In the genomic region with DNA sequence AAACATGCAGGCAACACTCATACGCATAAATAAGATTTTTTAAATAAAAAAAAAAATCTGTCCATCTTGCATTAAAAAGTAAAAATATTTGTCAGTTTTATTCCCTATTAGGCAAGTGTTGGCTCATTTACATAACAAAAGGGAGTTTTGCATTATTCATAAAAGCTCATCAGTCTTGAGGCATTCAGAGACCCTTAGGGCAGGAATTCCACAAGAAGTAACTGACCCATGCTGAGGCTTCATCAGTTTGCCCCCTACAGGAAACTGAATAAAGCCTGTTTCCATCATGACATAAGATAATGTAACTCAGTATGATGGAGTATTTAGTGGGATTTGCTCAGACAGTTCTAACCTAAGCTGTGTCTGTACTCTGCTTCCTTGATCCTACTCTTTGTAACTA, we compare ENCODE assay signal across 30 mouse cellular contexts.
DNase-seq lines count a peak whose midpoint lies in the region; ATAC-seq lines count a peak whose summit lies in the region.
"Had no signal": no experiment of that assay in that cellular context is flagged by ENCODE, and none has a peak within 500 bp of the region (broad histone marks: within the 10 kb centered on the region; RNA-seq: fewer than 3 reads in every experiment).

No protein-coding gene starts in this region.

- no peak for DNase-seq in forebrain, embryonic 11.5 days (ENCODE audit: low spot score)
- no peak for DNase-seq in forebrain, embryonic 10.5 days (ENCODE audit: extremely low spot score, low spot score)
- DNase-seq in forebrain, embryonic 14.5 days (ENCODE audit: low spot score): peak; percentile 20
- DNase-seq in midbrain, embryonic 14.5 days: peak; percentile 49
- DNase-seq in mesoderm, embryonic 11.5 days (ENCODE audit: low read depth, low spot score): peak; percentile 6
- DNase-seq in B cell, adult 2 months: no peak
- DNase-seq: adrenal gland, adult 2 months; adrenal gland, postnatal 14 days; cerebellum, adult 11-12 months; cerebellum, adult 8-10 months; cerebellum, postnatal 10 days; cerebellum, postnatal 36 days; embryo, embryonic 11 days; gastrocnemius, adult 2 months; gastrocnemius, postnatal 14 days; heart, adult 11 months; heart, postnatal 10 days; heart, postnatal 36 days had no signal

- no peak overlapping the region for H3K9ac ChIP-seq in forebrain, embryonic 11.5 days (ENCODE audit: low read length)
- H3K9ac ChIP-seq in forebrain, embryonic 14.5 days (ENCODE audit: low read length): no peak overlapping the region
- H3K9ac ChIP-seq in forebrain, embryonic 15.5 days (replicated peaks): no peak overlapping the region
- no peak overlapping the region for H3K9ac ChIP-seq in midbrain, embryonic 14.5 days (replicated peaks; ENCODE audit: low read length)
- H3K9ac ChIP-seq in midbrain, embryonic 13.5 days (replicated peaks): no peak overlapping the region
- H3K9ac ChIP-seq: embryonic facial prominence, embryonic 13.5 days; heart, embryonic 12.5 days; heart, embryonic 15.5 days; hindbrain, embryonic 12.5 days; hindbrain, embryonic 15.5 days had no signal

- H3K36me3 ChIP-seq in forebrain, embryonic 11.5 days (ENCODE audit: control insufficient read depth, insufficient read depth, low read length): no peaks in the 10 kb centered on the region
- no peaks in the 10 kb centered on the region for H3K36me3 ChIP-seq in forebrain, embryonic 10.5 days (replicated peaks)
- no peaks in the 10 kb centered on the region for H3K36me3 ChIP-seq in forebrain, embryonic 14.5 days (ENCODE audit: control insufficient read depth, insufficient read depth, low read length)
- H3K36me3 ChIP-seq in forebrain, embryonic 15.5 days: no peaks in the 10 kb centered on the region
- no peaks in the 10 kb centered on the region for H3K36me3 ChIP-seq in midbrain, embryonic 14.5 days (ENCODE audit: control insufficient read depth, insufficient read depth, low read length)
- no peaks in the 10 kb centered on the region for H3K36me3 ChIP-seq in midbrain, embryonic 13.5 days
- H3K36me3 ChIP-seq: embryonic facial prominence, embryonic 10.5 days; embryonic facial prominence, embryonic 13.5 days; G1E; heart, embryonic 12.5 days; heart, embryonic 15.5 days; hindbrain, embryonic 12.5 days; hindbrain, embryonic 15.5 days had no signal

- WGBS in forebrain, embryonic 11.5 days: 91% methylated on average over 1 of the region's 1 CpGs
- WGBS in forebrain, embryonic 10.5 days: 95% methylated on average over 1 of the region's 1 CpGs
- 89% methylated on average over 1 of the region's 1 CpGs for WGBS in forebrain, embryonic 14.5 days
- 91% methylated on average over 1 of the region's 1 CpGs for WGBS in forebrain, embryonic 15.5 days
- WGBS in midbrain, embryonic 14.5 days: 98% methylated on average over 1 of the region's 1 CpGs
- WGBS in midbrain, embryonic 13.5 days: 96% methylated on average over 1 of the region's 1 CpGs

- H3K27ac ChIP-seq in forebrain, embryonic 11.5 days (ENCODE audit: low read depth, low read length): no peak overlapping the region
- no peak overlapping the region for H3K27ac ChIP-seq in forebrain, embryonic 10.5 days
- no peak overlapping the region for H3K27ac ChIP-seq in forebrain, embryonic 14.5 days (ENCODE audit: low read depth, low read length)
- no peak overlapping the region for H3K27ac ChIP-seq in forebrain, embryonic 15.5 days (replicated peaks)
- H3K27ac ChIP-seq in midbrain, embryonic 14.5 days (replicated peaks; ENCODE audit: low read depth, low read length): no peak overlapping the region
- H3K27ac ChIP-seq in midbrain, embryonic 13.5 days: no peak overlapping the region
- H3K27ac ChIP-seq: embryonic facial prominence, embryonic 10.5 days; embryonic facial prominence, embryonic 13.5 days; gastrocnemius, adult 2 months; heart, embryonic 15.5 days; hindbrain, embryonic 12.5 days; hindbrain, embryonic 15.5 days had no signal

- no peaks in the 10 kb centered on the region for H3K4me1 ChIP-seq in forebrain, embryonic 11.5 days (replicated peaks; ENCODE audit: control insufficient read depth, insufficient read depth, low read length)
- H3K4me1 ChIP-seq in forebrain, embryonic 10.5 days: peaks cover 5% of the 10 kb centered on the region; the same call in 1 of the 2 replicates
- H3K4me1 ChIP-seq in forebrain, embryonic 14.5 days (ENCODE audit: control insufficient read depth, insufficient read depth, low read length): no peaks in the 10 kb centered on the region
- H3K4me1 ChIP-seq in forebrain, embryonic 15.5 days: no peaks in the 10 kb centered on the region
- H3K4me1 ChIP-seq in midbrain, embryonic 14.5 days (ENCODE audit: control insufficient read depth, insufficient read depth, low read length): no peaks in the 10 kb centered on the region
- no peaks in the 10 kb centered on the region for H3K4me1 ChIP-seq in midbrain, embryonic 13.5 days (replicated peaks)
- H3K4me1 ChIP-seq: embryonic facial prominence, embryonic 10.5 days; embryonic facial prominence, embryonic 13.5 days; heart, embryonic 12.5 days; heart, embryonic 15.5 days; hindbrain, embryonic 15.5 days had no signal

- ATAC-seq in forebrain, embryonic 11.5 days (replicated peaks; ENCODE audit: low FRiP score): peak; percentile 64
- ATAC-seq in forebrain, embryonic 14.5 days: no peak
- no peak for ATAC-seq in forebrain, embryonic 15.5 days (replicated peaks)
- 0 out of 2 replicates have a peak, but pooled peaks have one; percentile 37 for ATAC-seq in midbrain, embryonic 14.5 days (ENCODE audit: low FRiP score, low TSS enrichment)
- no peak for ATAC-seq in midbrain, embryonic 13.5 days
- ATAC-seq: intestine, postnatal 0 days had no signal

- H3K4me3 ChIP-seq in forebrain, embryonic 11.5 days (ENCODE audit: low read depth, low read length): no peak overlapping the region
- H3K4me3 ChIP-seq in forebrain, embryonic 10.5 days: no peak overlapping the region
- H3K4me3 ChIP-seq in forebrain, embryonic 14.5 days (ENCODE audit: low read depth, low read length): no peak overlapping the region
- no peak overlapping the region for H3K4me3 ChIP-seq in forebrain, embryonic 15.5 days
- H3K4me3 ChIP-seq in midbrain, embryonic 14.5 days (replicated peaks; ENCODE audit: low read depth, low read length): no peak overlapping the region
- no peak overlapping the region for H3K4me3 ChIP-seq in midbrain, embryonic 13.5 days (replicated peaks)
- H3K4me3 ChIP-seq: embryonic facial prominence, embryonic 10.5 days; embryonic facial prominence, embryonic 13.5 days; erythroblast, embryonic 14.5 days; gastrocnemius, adult 2 months; heart, embryonic 12.5 days; heart, embryonic 15.5 days; hindbrain, embryonic 12.5 days; hindbrain, embryonic 15.5 days had no signal

- no peaks in the 10 kb centered on the region for H3K27me3 ChIP-seq in forebrain, embryonic 11.5 days (ENCODE audit: control insufficient read depth, insufficient read depth, low read length)
- no peaks in the 10 kb centered on the region for H3K27me3 ChIP-seq in forebrain, embryonic 10.5 days (ENCODE audit: poor library complexity, severe bottlenecking)
- H3K27me3 ChIP-seq in forebrain, embryonic 14.5 days (replicated peaks; ENCODE audit: control insufficient read depth, insufficient read depth, low read length): no peaks in the 10 kb centered on the region
- no peaks in the 10 kb centered on the region for H3K27me3 ChIP-seq in forebrain, embryonic 15.5 days
- no peaks in the 10 kb centered on the region for H3K27me3 ChIP-seq in midbrain, embryonic 14.5 days (ENCODE audit: control insufficient read depth, insufficient read depth, low read length)
- no peaks in the 10 kb centered on the region for H3K27me3 ChIP-seq in midbrain, embryonic 13.5 days
- H3K27me3 ChIP-seq: CH12.LX; embryonic facial prominence, embryonic 13.5 days; heart, embryonic 12.5 days; heart, embryonic 15.5 days; hindbrain, embryonic 12.5 days; hindbrain, embryonic 15.5 days had no signal

- no peak overlapping the region for H3K4me2 ChIP-seq in forebrain, embryonic 11.5 days (ENCODE audit: low read depth, low read length, severe bottlenecking)
- H3K4me2 ChIP-seq in forebrain, embryonic 14.5 days (ENCODE audit: low read length): no peak overlapping the region
- no peak overlapping the region for H3K4me2 ChIP-seq in forebrain, embryonic 15.5 days (replicated peaks)
- no peak overlapping the region for H3K4me2 ChIP-seq in midbrain, embryonic 14.5 days (ENCODE audit: low read length)
- H3K4me2 ChIP-seq in midbrain, embryonic 13.5 days (replicated peaks): no peak overlapping the region
- H3K4me2 ChIP-seq: embryonic facial prominence, embryonic 13.5 days; heart, embryonic 12.5 days; heart, embryonic 15.5 days; hindbrain, embryonic 12.5 days; hindbrain, embryonic 15.5 days had no signal

- no peaks in the 10 kb centered on the region for H3K9me3 ChIP-seq in forebrain, embryonic 11.5 days (ENCODE audit: control insufficient read depth, low read length)
- no peaks in the 10 kb centered on the region for H3K9me3 ChIP-seq in forebrain, embryonic 10.5 days
- no peaks in the 10 kb centered on the region for H3K9me3 ChIP-seq in forebrain, embryonic 14.5 days (replicated peaks; ENCODE audit: control insufficient read depth, low read length)
- no peaks in the 10 kb centered on the region for H3K9me3 ChIP-seq in forebrain, embryonic 15.5 days
- H3K9me3 ChIP-seq in midbrain, embryonic 14.5 days (ENCODE audit: control insufficient read depth, low read length): no peaks in the 10 kb centered on the region
- no peaks in the 10 kb centered on the region for H3K9me3 ChIP-seq in midbrain, embryonic 13.5 days
- H3K9me3 ChIP-seq: embryonic facial prominence, embryonic 10.5 days; embryonic facial prominence, embryonic 13.5 days; G1E; heart, embryonic 12.5 days; heart, embryonic 15.5 days; hindbrain, embryonic 12.5 days; hindbrain, embryonic 15.5 days had no signal

Comparison
In these comparisons a context has a peak if more than half of its experiments do, and no peak if none do; other contexts are left out.
1. ATAC-seq: peak in forebrain, embryonic 11.5 days (single experiment) and midbrain, embryonic 14.5 days (single experiment); none in forebrain, embryonic 14.5 days (single experiment), forebrain, embryonic 15.5 days (single experiment) and midbrain, embryonic 13.5 days (single experiment).
2. DNase-seq: peak in forebrain, embryonic 14.5 days (single experiment), midbrain, embryonic 14.5 days (single experiment) and mesoderm, embryonic 11.5 days (single experiment); none in forebrain, embryonic 11.5 days (single experiment), forebrain, embryonic 10.5 days (single experiment) and B cell, adult 2 months (0 of 2).